Mouse (Mus musculus) lung, postnatal 36 days (tissue): Measurements from ENCODE around the gene Zbtb45.

ENCODE experiments used
- DNase-seq: peaks from one replicate; pipeline ENCODE4 v3.0.0; 2022; ENCODE audit warnings: mixed read lengths

Gene Zbtb45

GRCm38 (mm10) chr7:13010005-13010908 is at the start of gene Zbtb45:
Zbtb45 (minus strand) TSS chr7:13010034.
- no peak for DNase-seq

GRCm38 (mm10) chr7:13059536-13059935 is 49.7 kb upstream of the Zbtb45 start:
- no peak for DNase-seq

GRCm38 (mm10) chr7:13056913-13057700 is 47.3 kb upstream of the Zbtb45 start:
- DNase-seq: no peak

GRCm38 (mm10) chr7:13054287-13055010 is 44.6 kb upstream of the Zbtb45 start, which contains the start of gene Mzf1:
Mzf1 (minus strand) TSS chr7:13054764.
- peak; percentile 97 for DNase-seq

GRCm38 (mm10) chr7:13053961-13054286 is 44.1 kb upstream of the Zbtb45 start:
- no peak for DNase-seq

GRCm38 (mm10) chr7:13053501-13053900 is 43.7 kb upstream of the Zbtb45 start:
- DNase-seq: no peak

- DNase-seq: no peak
Observed at GRCm38 (mm10) chr7:13053001-13053400, 43.2 kb upstream of the Zbtb45 start.

GRCm38 (mm10) chr7:13046084-13046483 is 36.2 kb upstream of the Zbtb45 start:
- peak; percentile 89 for DNase-seq

GRCm38 (mm10) chr7:13044254-13044625 is 34.4 kb upstream of the Zbtb45 start:
- no peak for DNase-seq

GRCm38 (mm10) chr7:13043445-13044253 is 33.8 kb upstream of the Zbtb45 start:
- no peak for DNase-seq

- no peak for DNase-seq
Observed at GRCm38 (mm10) chr7:13043120-13043444, 33.2 kb upstream of the Zbtb45 start.

GRCm38 (mm10) chr7:13042511-13042910 is 32.7 kb upstream of the Zbtb45 start:
- no peak for DNase-seq

- no peak for DNase-seq
Observed at GRCm38 (mm10) chr7:13041256-13041655, 31.4 kb upstream of the Zbtb45 start.

GRCm38 (mm10) chr7:13039181-13039580 is 29.3 kb upstream of the Zbtb45 start:
- DNase-seq: no peak

- DNase-seq: peak; percentile 54
Observed at GRCm38 (mm10) chr7:13038621-13039169, 28.9 kb upstream of the Zbtb45 start.

GRCm38 (mm10) chr7:13037901-13038555 is 28.2 kb upstream of the Zbtb45 start, which contains the start of gene Ube2m:
Ube2m (minus strand) TSS chr7:13038275.
- DNase-seq: peak; percentile 99

GRCm38 (mm10) chr7:13037366-13037765 is 27.5 kb upstream of the Zbtb45 start:
- DNase-seq: no peak

GRCm38 (mm10) chr7:13036806-13037205 is 27.0 kb upstream of the Zbtb45 start:
- no peak for DNase-seq

GRCm38 (mm10) chr7:13035211-13035855 is 25.5 kb upstream of the Zbtb45 start:
- no peak for DNase-seq

- peak; percentile 98 for DNase-seq
Observed at GRCm38 (mm10) chr7:13034148-13034977, 24.5 kb upstream of the Zbtb45 start, which contains the start of gene Chmp2a. Chmp2a (minus strand) TSS chr7:13034807.
